Mouse (Mus musculus) urinary bladder, postnatal 0 days (tissue): ENCODE results near the gene Vmn1r5. TPM values are rescaled to one million over a fixed set of nuclear protein-coding genes. Genes with fewer than 3 reads are reported as not detected.

Source experiments
- polyA plus RNA-seq: library from polyadenylated mRNA; unstranded; fragments of >200 nt; fragmentation: Nextera tagmentation; extraction: Ambion mirVana; gene quantifications from 2 replicates; pipeline ENCODE4 v1.2.1, GENCODE M21; 2015

Vmn1r5 gene
- polyA plus RNA-seq: not detected in 2 replicates

DNA sequence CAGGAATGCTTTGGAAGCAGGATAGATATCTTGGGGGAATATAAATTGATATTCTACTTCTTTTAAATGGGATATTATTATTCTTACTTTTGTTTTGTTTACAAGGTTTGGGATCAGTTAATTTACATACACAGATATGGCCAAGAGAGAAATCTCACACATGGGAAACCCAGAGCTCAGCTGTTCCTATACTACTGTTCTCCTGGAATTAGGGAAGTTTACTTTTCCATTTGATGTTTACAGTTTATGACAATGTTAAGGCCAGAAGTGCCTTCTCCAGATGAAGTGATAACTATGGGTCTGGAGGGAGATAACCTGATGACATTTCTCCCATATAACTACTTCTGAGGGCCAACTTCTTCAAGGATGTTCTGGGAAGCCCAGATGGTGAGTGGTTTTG lies at the start of gene Vmn1r5:
Vmn1r5 (plus strand) TSS at position 301 of the 400 bp plus-strand sequence.

GRCm38 (mm10) chr6:56923726-56924707 lies 46.1 kb upstream of the Vmn1r5 start, which contains the start of the genes Nt5c3 and Vmn1r4:
Gene Nt5c3 (minus strand): TSS chr6:56923932.
Gene Vmn1r4 (plus strand): TSS chr6:56924015.

DNA sequence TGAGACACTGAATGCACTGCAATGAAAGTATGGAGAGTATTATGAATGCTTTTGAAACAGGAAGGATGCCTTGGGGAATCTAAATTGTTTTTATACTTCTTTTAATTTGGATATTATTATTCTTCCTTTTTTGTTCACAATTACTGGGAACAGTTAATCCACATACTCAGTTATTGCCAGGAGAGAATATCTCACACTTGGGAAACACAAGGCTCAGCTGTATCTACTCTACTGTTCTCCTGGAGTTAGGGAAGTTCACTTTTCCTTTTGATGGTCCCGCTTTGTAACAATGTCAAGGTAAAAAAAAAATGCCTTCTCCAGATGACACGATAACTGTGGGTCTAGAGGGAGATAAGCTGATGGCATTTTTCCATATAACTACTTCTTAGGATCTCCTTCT lies 26.9 kb downstream of the Vmn1r5 start, which contains the start of gene Vmn1r6:
Vmn1r6 (plus strand) TSS at position 301 of the 400 bp plus-strand sequence.

DNA sequence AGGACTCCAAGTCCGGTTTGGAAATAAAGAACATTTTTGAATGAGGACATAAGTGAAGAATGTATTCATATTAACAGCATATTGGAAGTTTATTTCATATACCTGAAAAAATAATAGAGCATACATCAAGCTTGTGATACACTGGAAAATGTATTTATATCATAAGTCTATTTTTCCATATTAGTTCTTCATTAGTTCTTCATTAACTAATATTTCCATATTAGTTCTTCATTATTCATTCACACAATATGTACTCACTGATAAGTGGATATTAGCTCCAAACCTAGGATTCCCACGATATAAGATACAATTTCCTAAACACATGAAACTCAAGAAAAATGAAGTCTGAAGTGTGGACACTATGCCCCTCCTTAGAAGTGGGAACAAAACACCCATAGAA lies 55.2 kb downstream of the Vmn1r5 start, which contains the start of gene Vmn1r7:
Vmn1r7 (minus strand) TSS at position 101 of the 400 bp plus-strand sequence.

GRCm38 (mm10) chr6:57031984-57032383 lies 61.9 kb downstream of the Vmn1r5 start, which contains the start of gene Vmn1r8:
Gene Vmn1r8 (plus strand): TSS chr6:57032284.

Other genes starting within 250 kb of the Vmn1r5 start
- gene Kbtbd2, start 172.5 kb upstream of the Vmn1r5 start, polyA plus RNA-seq: 12.1 and 13.6 TPM in 2 replicates
- gene Fkbp9, start 138.2 kb upstream of the Vmn1r5 start, polyA plus RNA-seq: 120 and 136 TPM in 2 replicates
- 39.8 and 41.6 TPM in 2 replicates for gene Nt5c3, start 46.3 kb upstream of the Vmn1r5 start, polyA plus RNA-seq
- 0.13 and 0.22 TPM in 2 replicates for gene Vmn1r4, start 46.3 kb upstream of the Vmn1r5 start, polyA plus RNA-seq
- gene Vmn1r6, start 27.0 kb downstream of the Vmn1r5 start, polyA plus RNA-seq: not detected in 2 replicates
- gene Vmn1r7, start 55.1 kb downstream of the Vmn1r5 start, polyA plus RNA-seq: not detected in 2 replicates
- gene Vmn1r8, start 62.0 kb downstream of the Vmn1r5 start, polyA plus RNA-seq: not detected in 2 replicates
- gene Vmn1r9, start 96.5 kb downstream of the Vmn1r5 start, polyA plus RNA-seq: not detected in 2 replicates
- not detected in 2 replicates for gene Vmn1r10, start 139.2 kb downstream of the Vmn1r5 start, polyA plus RNA-seq
- not detected in 2 replicates for gene Vmn1r11, start 163.2 kb downstream of the Vmn1r5 start, polyA plus RNA-seq
- gene Vmn1r12, start 186.6 kb downstream of the Vmn1r5 start, polyA plus RNA-seq: not detected in 2 replicates
- gene Vmn1r13, start 233.0 kb downstream of the Vmn1r5 start, polyA plus RNA-seq: not detected in 2 replicates